Mouse (Mus musculus) hindbrain, postnatal 0 days (tissue): ENCODE measurements around the gene Rtn4rl1. TPM values are rescaled to one million over a fixed set of nuclear protein-coding genes. Genes with fewer than 3 reads are reported as not detected.

Experiments used
- ATAC-seq: fragments of 200-750 bp; cut with Nextera tagmentation; 2 replicates; pipeline ENCODE4 v1.8.0; 2017; ENCODE audit warnings: mild to moderate bottlenecking, moderate TSS enrichment, moderate library complexity
- DNase-seq: peaks from one replicate; pipeline ENCODE4 v3.0.0-alpha.2; 2015; ENCODE audit warnings: low spot score
- H3K27ac ChIP-seq: fragments of 300-500 bp; sonication (generic); 2 replicates; pipeline ENCODE4 v1.5.1; 2014; ENCODE audit warnings: mild to moderate bottlenecking
- H3K27me3 ChIP-seq: fragments of 300-500 bp; sonication (generic); 2 replicates; pipeline ENCODE4 v1.6.1; 2014; ENCODE audit warnings: low read length, mixed read lengths; ENCODE audit not compliant: insufficient read depth
- H3K36me3 ChIP-seq: fragments of 300-500 bp; sonication (generic); 2 replicates; pipeline ENCODE4 v1.6.1; 2014; ENCODE audit warnings: low read length, mixed read lengths; ENCODE audit not compliant: insufficient read depth
- H3K4me1 ChIP-seq: fragments of 300-500 bp; sonication (generic); 2 replicates; pipeline ENCODE4 v1.6.1; 2014; ENCODE audit warnings: antibody characterized with exemption, low read length, mixed read lengths; ENCODE audit not compliant: insufficient read depth
- H3K4me2 ChIP-seq: fragments of 300-500 bp; sonication (generic); 2 replicates; pipeline ENCODE4 v1.6.1; 2014; ENCODE audit warnings: low read depth, mild to moderate bottlenecking, low read length, moderate library complexity, mixed read lengths
- H3K4me3 ChIP-seq: fragments of 300-500 bp; sonication (generic); 2 replicates; pipeline ENCODE4 v1.5.1; 2014; ENCODE audit warnings: low read length
- H3K9ac ChIP-seq: fragments of 300-500 bp; sonication (generic); replicated peaks from 2 replicates; pipeline ENCODE4 v1.6.1; 2014; ENCODE audit warnings: mild to moderate bottlenecking, low read length, moderate library complexity, mixed read lengths
- H3K9me3 ChIP-seq: fragments of 300-500 bp; sonication (generic); 2 replicates; pipeline ENCODE4 v1.6.1; 2016; ENCODE audit warnings: low read length, mixed read lengths
- CTCF ChIP-seq: IDR thresholded peaks from 2 replicates; pipeline ENCODE4 v1.5.1; 2016; ENCODE audit warnings: antibody characterized with exemption, control low read depth, low read depth
- WGBS: fragments of 180-500 bp; shearing (Covaris S2); extraction: QIAGEN DNeasy Blood & Tissue Kit; methylation state at CpG from one replicate; pipeline ENCODE4 v1.1.7; 2014; 5-methylcytosine and 5-hydroxymethylcytosine counted together
- polyA plus RNA-seq: library from polyadenylated mRNA; unstranded; fragments of >200 nt; fragmentation: Nextera tagmentation; extraction: Ambion mirVana; gene quantifications from 2 replicates; pipeline ENCODE4 v1.2.1, GENCODE M21; 2015
- total RNA-seq: library from RNA; depleted of rRNA; stranded (reverse); fragments of >200 nt; gene quantifications from 2 replicates; pipeline ENCODE4 v1.2.3, GENCODE M21; 2014

Gene Rtn4rl1
- total and polyA plus RNA-seq, 2 experiments from 2014 or later: 10.7 to 13.4 TPM

DNA sequence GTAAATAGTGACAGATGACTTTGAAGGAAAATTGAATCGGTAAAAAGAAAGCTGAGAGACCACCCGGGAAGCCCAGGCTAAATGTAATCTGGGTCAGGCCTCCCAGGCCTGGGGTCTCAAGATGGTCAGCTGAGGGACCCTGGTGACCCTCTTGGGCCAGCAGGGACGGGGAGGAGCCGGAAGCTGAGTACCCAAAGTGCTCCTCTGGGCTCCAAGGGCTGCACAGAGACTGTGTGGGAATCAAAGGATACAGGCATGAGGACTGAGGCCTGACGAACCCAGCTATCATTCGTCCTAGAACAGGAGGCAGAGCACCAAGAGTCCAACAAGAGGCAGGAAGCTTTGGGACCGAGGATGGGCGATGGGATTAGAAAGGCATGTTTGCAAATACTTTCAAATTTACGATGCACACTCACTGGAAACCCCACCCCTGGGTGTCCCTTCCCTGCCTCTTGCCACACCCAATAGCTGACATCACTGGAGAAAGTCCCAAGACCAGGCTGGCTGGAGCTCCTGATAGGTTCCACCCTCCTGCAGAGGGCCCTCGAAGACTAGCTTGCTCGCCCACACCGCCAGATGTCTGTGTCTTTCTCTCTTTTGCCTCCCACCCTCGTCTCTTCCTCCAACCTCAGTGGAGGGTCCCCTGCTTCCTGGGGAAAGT is 60.8 kb downstream of the Rtn4rl1 start:
- Histone ChIP-seq H3K27me3 (no peaks in the 10 kb centered on the region), H3K4me2 (no peak overlapping the region), H3K9me3 (no peaks in the 10 kb centered on the region), H3K36me3 (no peaks in the 10 kb centered on the region), H3K9ac (no peak overlapping the region), H3K4me1 (no peaks in the 10 kb centered on the region), H3K27ac (no peak overlapping the region), H3K4me3 (no peak overlapping the region)
- ATAC-seq: no peak
- no peak for DNase-seq
- WGBS: 70% methylated on average over 13 of the region's 13 CpGs
- 0 out of 2 replicates have a peak, but pooled peaks have one; percentile 5 for TF ChIP-seq CTCF

DNA sequence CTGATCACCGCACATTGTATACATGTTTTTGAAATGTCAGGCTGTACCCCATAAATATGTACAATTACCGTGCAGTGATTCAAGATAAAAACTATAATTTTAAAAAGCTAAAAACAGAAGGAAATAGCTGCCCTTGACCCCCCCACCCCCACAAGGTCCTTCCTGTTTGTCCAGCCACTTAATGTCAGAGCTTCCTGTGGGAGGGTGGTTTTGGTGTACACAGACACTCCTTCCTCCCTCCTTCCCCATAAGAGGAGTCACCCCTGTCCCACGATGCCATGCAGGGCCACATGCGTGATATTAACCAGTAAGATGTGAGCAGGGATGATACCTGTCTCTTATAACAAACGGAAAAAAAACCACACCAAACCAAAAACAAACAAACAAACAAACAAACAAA is 61.7 kb downstream of the Rtn4rl1 start:
- Histone ChIP-seq H3K36me3 (no peaks in the 10 kb centered on the region), H3K27me3 (no peaks in the 10 kb centered on the region), H3K27ac (no peak overlapping the region), H3K4me1 (peaks cover 4% of the 10 kb centered on the region; the same call in 1 of the 2 replicates), H3K4me3 (no peak overlapping the region), H3K9me3 (no peaks in the 10 kb centered on the region), H3K4me2 (no peak overlapping the region), H3K9ac (no peak overlapping the region)
- TF ChIP-seq CTCF: no peak
- WGBS: 83% methylated on average over 5 of the region's 5 CpGs
- no peak for ATAC-seq
- no peak for DNase-seq

DNA sequence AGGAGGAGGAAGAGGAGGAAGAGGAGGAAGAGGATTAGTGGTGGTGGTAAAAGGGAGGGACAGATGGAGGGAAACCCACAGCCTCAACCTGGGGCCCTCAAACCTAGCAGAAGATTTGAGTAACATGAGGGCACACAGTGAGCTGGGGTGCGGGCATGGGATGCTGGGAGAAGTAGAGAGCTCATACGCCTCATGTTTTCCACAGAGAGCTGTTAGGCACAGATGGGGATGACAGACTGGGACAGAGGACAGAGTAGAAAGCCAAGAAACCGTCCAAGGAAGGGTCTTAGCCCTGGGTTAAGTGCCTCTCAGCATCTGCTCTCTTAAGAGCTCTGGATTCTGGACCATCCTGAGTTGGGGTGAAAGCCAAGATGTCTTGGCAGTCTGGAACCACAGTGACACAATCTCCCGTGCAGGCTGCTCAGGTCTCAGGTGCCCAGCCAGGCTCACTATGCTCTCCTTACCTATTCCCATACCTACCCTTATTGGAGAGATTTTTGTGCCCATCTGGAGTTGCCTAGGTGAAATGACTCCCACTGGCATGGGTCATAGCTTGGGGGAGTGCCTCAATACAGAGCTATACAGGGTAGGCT is 63.6 kb downstream of the Rtn4rl1 start:
- no peak overlapping the region for H3K4me2 ChIP-seq
- TF ChIP-seq CTCF: no peak
- H3K27me3 ChIP-seq: no peaks in the 10 kb centered on the region
- H3K9ac ChIP-seq: no peak overlapping the region
- H3K36me3 ChIP-seq: no peaks in the 10 kb centered on the region
- no peaks in the 10 kb centered on the region for H3K9me3 ChIP-seq
- peaks cover 11% of the 10 kb centered on the region; the same call in 1 of the 2 replicates for H3K4me1 ChIP-seq
- WGBS: 64% methylated on average over 4 of the region's 4 CpGs
- DNase-seq (no peak), ATAC-seq (no peak)
- H3K4me3 ChIP-seq: no peak overlapping the region
- H3K27ac ChIP-seq: no peak overlapping the region

DNA sequence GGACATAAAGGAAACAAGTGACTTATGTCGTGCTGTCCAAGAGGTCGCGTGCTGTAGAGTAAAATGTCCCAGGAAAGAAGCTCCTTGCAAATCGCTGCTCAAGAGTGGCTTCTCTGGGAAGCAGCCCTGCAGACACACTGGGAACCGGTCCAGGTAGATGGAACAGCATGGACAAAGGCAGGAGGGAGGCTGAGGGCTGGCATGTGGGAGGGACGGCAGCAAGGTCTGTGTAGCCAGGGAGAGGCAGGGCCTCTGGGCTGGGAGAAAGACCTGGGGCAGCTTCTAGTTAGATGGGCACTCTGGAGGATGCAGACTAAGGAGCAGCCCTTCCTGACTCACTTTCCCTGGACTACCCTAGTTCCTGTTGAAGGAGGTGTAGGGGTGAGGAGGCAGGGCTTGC is 65.8 kb downstream of the Rtn4rl1 start:
- Histone ChIP-seq H3K36me3 (no peaks in the 10 kb centered on the region), H3K4me3 (no peak overlapping the region), H3K9me3 (no peaks in the 10 kb centered on the region), H3K4me2 (no peak overlapping the region), H3K27me3 (no peaks in the 10 kb centered on the region), H3K4me1 (peaks cover 13% of the 10 kb centered on the region; the same call in 1 of the 2 replicates), H3K9ac (no peak overlapping the region), H3K27ac (no peak overlapping the region)
- WGBS: 52% methylated on average over 6 of the region's 6 CpGs
- TF ChIP-seq CTCF: no peak
- no peak for ATAC-seq
- DNase-seq: no peak

DNA sequence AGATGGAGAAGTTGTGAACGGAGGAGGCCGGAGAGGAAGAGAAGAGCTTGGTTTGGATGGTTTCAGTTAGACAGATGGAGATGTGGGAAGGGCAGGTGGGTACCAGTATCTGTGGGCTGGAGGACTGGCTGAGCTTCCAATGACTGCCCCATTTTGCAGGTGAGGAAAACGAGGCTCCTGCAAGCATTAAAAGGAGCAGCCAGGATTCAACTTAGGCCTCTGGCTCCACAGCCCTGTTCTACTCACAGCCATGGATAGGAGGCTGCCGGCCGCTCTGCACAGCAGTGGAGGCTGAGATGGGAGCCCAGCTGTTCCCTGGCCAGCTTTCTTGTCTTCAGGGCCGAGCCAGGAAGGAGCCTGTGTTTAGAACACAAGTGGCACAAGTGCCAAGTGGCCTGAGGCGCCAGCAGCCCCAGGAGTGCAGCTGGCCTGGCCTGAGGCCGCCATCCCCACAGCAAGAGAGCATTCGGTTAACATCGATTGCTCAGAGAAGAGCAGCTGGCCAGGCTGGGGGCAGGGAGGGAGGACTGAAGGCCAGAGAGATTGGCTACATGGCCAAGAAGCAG is 66.5 kb downstream of the Rtn4rl1 start:
- no peak overlapping the region for H3K9ac ChIP-seq
- H3K4me3 ChIP-seq: no peak overlapping the region
- H3K4me2 ChIP-seq: no peak overlapping the region
- H3K4me1 ChIP-seq: peaks cover 13% of the 10 kb centered on the region; the same call in 1 of the 2 replicates
- H3K36me3 ChIP-seq: no peaks in the 10 kb centered on the region
- WGBS: 40% methylated on average over 10 of the region's 10 CpGs
- no peak for TF ChIP-seq CTCF
- no peaks in the 10 kb centered on the region for H3K9me3 ChIP-seq
- peak; percentile 60 for ATAC-seq
- DNase-seq: peak; percentile 63
- H3K27me3 ChIP-seq: no peaks in the 10 kb centered on the region
- 0 out of 2 replicates have a peak overlapping the region, but pooled peaks have one; percentile 29 for H3K27ac ChIP-seq

DNA sequence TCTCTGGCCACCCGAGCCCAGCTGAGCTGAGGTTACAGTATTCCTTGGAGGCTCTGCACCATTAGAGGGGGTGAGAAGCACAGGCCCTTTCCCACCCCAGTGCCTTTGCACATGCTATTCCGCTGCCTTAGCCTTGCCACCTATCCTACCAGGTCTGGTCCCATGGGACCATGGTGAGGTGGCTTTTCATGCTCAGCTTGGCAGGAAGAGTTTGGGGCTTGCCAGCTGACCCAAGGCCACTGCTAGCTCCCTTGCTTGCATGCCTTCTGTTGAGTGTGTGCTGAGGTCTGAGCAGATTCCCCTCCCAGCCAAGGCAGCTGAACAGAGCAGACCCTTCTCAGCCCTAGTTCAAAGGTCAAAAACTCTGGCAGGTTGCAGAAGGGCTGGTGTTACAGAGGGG is 67.4 kb downstream of the Rtn4rl1 start:
- Histone ChIP-seq H3K36me3 (no peaks in the 10 kb centered on the region), H3K9me3 (no peaks in the 10 kb centered on the region), H3K27me3 (no peaks in the 10 kb centered on the region), H3K27ac (0 out of 2 replicates have a peak overlapping the region, but pooled peaks have one; percentile 29), H3K9ac (no peak overlapping the region), H3K4me3 (no peak overlapping the region), H3K4me1 (peaks cover 13% of the 10 kb centered on the region; the same call in 1 of the 2 replicates), H3K4me2 (no peak overlapping the region)
- WGBS: 88% methylated on average over 2 of the region's 2 CpGs
- no peak for TF ChIP-seq CTCF
- ATAC-seq (no peak), DNase-seq (no peak)
